Mouse (Mus musculus) midbrain, embryonic 15.5 days (tissue): Measurements from ENCODE around the gene Gse1. TPM values are rescaled to one million over a fixed set of nuclear protein-coding genes. Genes with fewer than 3 reads are reported as not detected.

Experiments
- ATAC-seq: fragments of 200-750 bp; cut with Nextera tagmentation; replicated peaks from 2 replicates; pipeline ENCODE4 v1.8.0; 2017; ENCODE audit warnings: moderate TSS enrichment
- H3K27ac ChIP-seq: fragments of 300-500 bp; sonication (generic); 2 replicates; pipeline ENCODE4 v1.5.1; 2015; ENCODE audit warnings: mild to moderate bottlenecking, inconsistent platforms
- H3K27me3 ChIP-seq: fragments of 300-500 bp; sonication (generic); replicated peaks from 2 replicates; pipeline ENCODE4 v1.6.1; 2015; ENCODE audit warnings: inconsistent platforms
- H3K36me3 ChIP-seq: fragments of 300-500 bp; sonication (generic); replicated peaks from 2 replicates; pipeline ENCODE4 v1.6.1; 2015; ENCODE audit warnings: inconsistent platforms
- H3K4me1 ChIP-seq: fragments of 300-500 bp; sonication (generic); 2 replicates; pipeline ENCODE4 v1.6.1; 2015; ENCODE audit warnings: inconsistent platforms
- H3K4me2 ChIP-seq: fragments of 300-500 bp; sonication (generic); 2 replicates; pipeline ENCODE4 v1.6.1; 2015; ENCODE audit warnings: inconsistent platforms, mild to moderate bottlenecking, moderate library complexity
- H3K4me3 ChIP-seq: fragments of 300-500 bp; sonication (generic); 2 replicates; pipeline ENCODE4 v1.5.1; 2015; ENCODE audit warnings: mild to moderate bottlenecking, inconsistent platforms
- H3K9ac ChIP-seq: fragments of 300-500 bp; sonication (generic); 2 replicates; pipeline ENCODE4 v1.6.1; 2015; ENCODE audit warnings: mild to moderate bottlenecking, inconsistent platforms
- H3K9me3 ChIP-seq: fragments of 300-500 bp; sonication (generic); 2 replicates; pipeline ENCODE4 v1.6.1; 2016; ENCODE audit warnings: inconsistent platforms
- WGBS: fragments of 180-500 bp; shearing (Covaris S2); methylation state at CpG from one replicate; pipeline ENCODE4 v1.1.7; 2015; ENCODE audit warnings: mixed read lengths; 5-methylcytosine and 5-hydroxymethylcytosine counted together
- polyA plus RNA-seq: library from polyadenylated mRNA; unstranded; fragments of >200 nt; fragmentation: Nextera tagmentation; extraction: Ambion mirVana; gene quantifications from 2 replicates; pipeline ENCODE4 v1.2.1, GENCODE M21; 2015

The Gse1 gene
- polyA plus RNA-seq, 1 experiment from 2014 or later, result 21.2 TPM

DNA sequence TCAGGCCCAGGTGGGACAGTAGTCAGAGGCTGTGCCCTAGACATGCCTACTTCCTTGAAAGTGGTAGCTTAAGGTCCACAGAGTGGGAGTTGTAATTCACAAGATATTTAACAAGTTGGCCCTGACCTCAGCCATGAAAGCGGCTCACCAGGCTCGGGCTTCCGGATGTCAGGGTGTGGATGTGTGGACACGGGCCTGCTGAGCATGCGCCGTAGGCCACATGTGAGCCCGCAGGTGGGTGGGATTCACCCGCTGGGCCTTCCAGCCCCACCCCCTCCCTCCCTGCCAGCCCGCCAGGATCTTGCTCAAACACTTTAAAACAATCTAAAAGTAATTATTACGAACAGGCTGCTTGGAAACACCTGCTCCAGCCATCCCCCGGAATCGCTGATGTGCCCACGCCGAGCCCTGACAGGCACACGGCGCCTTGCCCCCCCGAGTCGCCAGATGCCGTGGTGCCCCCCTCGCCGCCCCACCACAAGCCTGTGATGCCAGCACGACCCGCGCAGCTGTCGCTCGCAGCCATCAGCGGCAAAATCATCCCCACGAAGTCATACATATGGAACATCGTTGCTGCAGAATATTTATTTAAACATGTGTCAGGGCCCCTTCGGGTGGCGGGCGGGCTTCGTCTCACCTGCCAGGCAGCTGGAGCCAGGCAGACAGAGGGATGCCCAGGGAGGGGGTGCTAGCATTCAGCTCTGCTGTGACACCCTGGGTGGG lies 171.1 kb downstream of the Gse1 start:
- H3K9ac ChIP-seq, result peak overlapping the region; percentile 16; the same call in 1 of the 2 replicates
- peak overlapping the region; percentile 44 for H3K4me2 ChIP-seq
- H3K27me3 ChIP-seq, result no peaks in the 10 kb centered on the region
- H3K9me3 ChIP-seq, result no peaks in the 10 kb centered on the region
- peaks cover 42% of the 10 kb centered on the region for H3K4me1 ChIP-seq
- H3K27ac ChIP-seq, result peak overlapping the region; percentile 76
- no peaks in the 10 kb centered on the region for H3K36me3 ChIP-seq
- ATAC-seq, result peak; percentile 50
- H3K4me3 ChIP-seq, result peak overlapping the region; percentile 22; the same call in 1 of the 2 replicates
- 26% methylated on average over 33 of the region's 33 CpGs for WGBS

DNA sequence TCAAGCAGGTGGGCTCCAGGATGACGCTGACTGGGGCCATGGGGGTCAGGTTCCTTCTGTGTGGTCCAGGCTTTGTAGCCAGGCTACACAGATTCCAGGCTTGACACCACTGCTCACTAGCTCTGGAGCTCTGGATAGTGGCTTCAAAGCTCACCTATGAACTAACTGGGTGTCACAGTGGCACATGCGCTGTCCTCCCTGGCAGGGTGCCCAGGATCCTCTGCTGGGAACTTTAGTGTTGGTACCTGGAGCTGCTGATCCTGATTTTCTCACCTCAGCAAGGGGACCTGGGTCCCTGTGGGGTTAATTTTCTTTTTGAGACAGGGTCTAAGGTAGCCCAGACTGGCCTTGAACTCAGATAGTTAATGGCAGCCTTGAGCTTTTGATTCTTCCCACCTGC lies 173.0 kb downstream of the Gse1 start:
- H3K4me1 ChIP-seq, result peaks cover 42% of the 10 kb centered on the region
- H3K4me3 ChIP-seq, result no peak overlapping the region
- H3K4me2 ChIP-seq, result no peak overlapping the region
- no peaks in the 10 kb centered on the region for H3K9me3 ChIP-seq
- no peaks in the 10 kb centered on the region for H3K36me3 ChIP-seq
- H3K9ac ChIP-seq, result no peak overlapping the region
- no peak overlapping the region for H3K27ac ChIP-seq
- no peak for ATAC-seq
- no peaks in the 10 kb centered on the region for H3K27me3 ChIP-seq
- 89% methylated on average over 2 of the region's 2 CpGs for WGBS

DNA sequence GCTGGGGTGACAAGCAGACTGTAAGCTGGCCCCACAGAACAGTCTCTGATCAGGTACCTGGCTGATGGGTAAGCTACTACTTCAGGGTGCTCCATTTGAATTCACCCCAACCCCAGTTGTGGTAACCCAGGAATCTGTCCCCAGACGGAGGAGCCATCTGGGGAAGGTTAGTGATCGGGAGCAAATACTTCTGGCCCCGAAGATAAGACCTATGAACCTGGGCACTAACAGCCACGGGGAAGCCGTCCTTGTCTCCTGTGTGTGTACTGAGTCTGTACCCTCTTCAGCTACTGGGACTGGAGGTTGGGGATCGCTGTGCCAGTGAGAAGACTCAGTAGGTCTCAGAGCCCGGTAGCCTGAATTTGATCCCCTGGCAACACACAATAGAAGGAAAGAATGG lies 173.5 kb downstream of the Gse1 start:
- no peak overlapping the region for H3K9ac ChIP-seq
- no peak for ATAC-seq
- H3K4me1 ChIP-seq, result peaks cover 41% of the 10 kb centered on the region
- no peak overlapping the region for H3K4me2 ChIP-seq
- 89% methylated on average over 7 of the region's 7 CpGs for WGBS
- H3K36me3 ChIP-seq, result no peaks in the 10 kb centered on the region
- H3K27me3 ChIP-seq, result no peaks in the 10 kb centered on the region
- no peak overlapping the region for H3K4me3 ChIP-seq
- H3K27ac ChIP-seq, result no peak overlapping the region
- no peaks in the 10 kb centered on the region for H3K9me3 ChIP-seq

DNA sequence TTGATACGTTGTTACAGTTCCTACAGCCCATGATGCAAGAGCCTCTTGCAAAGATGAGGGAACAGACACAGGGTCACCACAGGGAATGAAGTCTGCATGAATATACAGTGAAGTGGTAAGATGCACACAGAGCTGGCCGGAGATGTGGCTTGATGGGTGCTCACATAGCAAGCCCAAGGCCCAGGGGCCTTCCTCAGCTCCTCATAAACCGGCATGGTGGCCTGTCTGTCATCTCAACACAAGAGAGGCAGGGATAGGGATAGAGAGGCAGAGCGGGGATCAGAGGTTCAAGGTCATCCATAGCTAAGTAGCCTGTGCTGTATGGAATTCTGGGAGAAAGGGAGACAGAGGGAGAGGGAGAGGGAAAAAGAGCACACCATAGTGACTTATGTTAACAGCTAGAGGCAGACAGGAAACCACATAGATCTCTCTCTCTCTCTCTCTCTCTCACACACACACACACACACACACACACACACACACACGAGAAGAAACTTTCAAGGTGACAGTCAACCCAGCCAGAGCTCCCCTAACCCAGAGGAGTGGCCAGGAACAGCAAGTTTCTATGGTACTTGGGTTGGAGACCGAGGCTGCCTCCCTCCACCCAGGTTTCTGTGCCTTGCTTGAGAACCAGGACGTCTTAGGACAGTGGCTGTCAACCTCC lies 175.5 kb downstream of the Gse1 start:
- Histone ChIP-seq H3K36me3 (no peaks in the 10 kb centered on the region), H3K27ac (no peak overlapping the region), H3K4me3 (no peak overlapping the region), H3K4me1 (peaks cover 35% of the 10 kb centered on the region), H3K9me3 (no peaks in the 10 kb centered on the region), H3K27me3 (no peaks in the 10 kb centered on the region), H3K9ac (no peak overlapping the region), H3K4me2 (no peak overlapping the region)
- ATAC-seq, result no peak
- WGBS, result 78% methylated on average over 7 of the region's 7 CpGs

DNA sequence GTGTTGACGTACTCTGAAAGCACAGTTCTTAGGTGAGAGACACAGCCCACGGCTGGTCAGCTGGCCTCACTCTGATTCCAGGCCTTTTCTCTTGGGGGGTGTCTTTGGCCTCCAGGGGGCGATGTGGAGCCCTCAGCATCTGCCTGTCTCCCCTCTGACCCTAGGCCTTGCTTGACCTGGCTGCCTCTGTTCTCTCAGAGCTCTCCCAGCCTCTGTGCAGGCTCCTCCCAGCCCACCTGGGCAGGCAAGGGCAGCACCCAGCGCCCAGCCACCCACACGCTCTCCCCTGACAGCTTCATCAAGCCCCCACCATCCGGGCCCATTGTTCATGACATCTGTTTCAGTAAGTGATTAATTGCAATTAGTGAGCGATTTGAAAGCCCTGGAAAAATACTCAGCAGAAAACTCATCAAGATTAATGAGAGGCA lies 176.4 kb downstream of the Gse1 start:
- no peak overlapping the region for H3K27ac ChIP-seq
- 36% methylated on average over 7 of the region's 7 CpGs for WGBS
- H3K36me3 ChIP-seq, result no peaks in the 10 kb centered on the region
- ATAC-seq, result no peak; the same call in 1 of the 2 replicates
- no peak overlapping the region for H3K4me3 ChIP-seq
- H3K27me3 ChIP-seq, result no peaks in the 10 kb centered on the region
- H3K9ac ChIP-seq, result no peak overlapping the region
- H3K4me1 ChIP-seq, result peaks cover 34% of the 10 kb centered on the region
- H3K9me3 ChIP-seq, result no peaks in the 10 kb centered on the region
- no peak overlapping the region for H3K4me2 ChIP-seq

DNA sequence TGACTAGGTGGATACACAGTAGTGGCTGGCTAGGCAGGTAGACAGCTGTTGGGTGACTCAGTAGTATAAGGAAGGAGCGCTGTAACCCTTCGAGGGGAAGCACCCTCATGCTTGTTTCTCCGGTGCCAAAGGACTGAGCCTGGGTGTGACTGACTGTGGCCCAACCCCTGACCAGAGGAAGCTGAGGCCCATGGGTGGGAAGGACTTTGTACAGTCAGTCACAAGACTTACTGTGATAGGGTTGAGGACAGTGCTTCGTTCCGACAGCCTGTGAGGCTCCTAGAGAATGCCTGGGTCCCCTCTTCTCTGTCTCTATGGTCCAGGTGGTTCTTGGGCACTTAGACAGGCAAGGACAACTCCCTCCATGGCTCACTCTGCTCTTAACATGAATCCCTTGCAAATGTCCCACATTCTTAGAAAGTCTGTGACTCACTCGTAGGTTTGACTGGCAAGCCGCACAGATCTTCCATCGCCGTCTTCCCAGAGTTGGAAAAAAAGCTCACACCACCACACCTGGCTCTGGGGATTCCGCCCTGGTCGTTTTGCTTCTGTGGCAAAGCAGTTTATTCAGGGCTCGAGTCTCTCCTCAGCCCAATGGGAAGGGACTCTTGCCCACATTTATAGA lies 177.9 kb downstream of the Gse1 start:
- Histone ChIP-seq H3K4me3 (no peak overlapping the region), H3K4me1 (peaks cover 39% of the 10 kb centered on the region), H3K27me3 (no peaks in the 10 kb centered on the region), H3K36me3 (no peaks in the 10 kb centered on the region), H3K4me2 (no peak overlapping the region), H3K9me3 (no peaks in the 10 kb centered on the region), H3K9ac (no peak overlapping the region), H3K27ac (no peak overlapping the region)
- ATAC-seq, result no peak
- whole genome bisulfite sequencing, result 90% methylated on average over 12 of the region's 12 CpGs

DNA sequence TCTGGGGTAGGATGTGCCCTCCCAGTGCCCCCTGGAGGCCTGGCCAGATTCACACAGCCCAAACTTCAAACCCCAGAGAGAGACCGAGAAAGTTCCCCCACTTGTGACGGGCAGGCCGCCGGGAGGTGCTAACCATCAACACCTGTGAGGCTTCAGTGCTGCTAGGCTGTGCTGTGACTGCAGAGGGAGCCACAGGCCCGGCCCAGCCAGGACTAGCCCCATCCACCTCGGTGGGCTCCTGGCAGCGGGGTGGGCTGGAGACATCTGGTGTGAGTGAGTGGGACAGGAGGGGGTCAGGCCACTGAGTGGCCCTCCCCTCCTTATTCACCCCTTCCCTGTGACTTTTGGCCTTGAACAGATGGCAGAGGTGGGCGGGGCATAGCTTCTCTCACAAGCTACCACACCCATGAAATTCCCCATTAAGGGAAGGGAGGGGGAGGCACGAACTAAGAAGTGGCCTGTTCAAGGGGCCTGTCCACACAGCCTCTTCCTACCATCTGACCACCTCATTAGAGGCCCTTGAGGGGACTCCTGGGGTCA lies 179.5 kb downstream of the Gse1 start:
- H3K27me3 ChIP-seq, result no peaks in the 10 kb centered on the region
- H3K4me1 ChIP-seq, result peaks cover 55% of the 10 kb centered on the region
- 12% methylated on average over 8 of the region's 9 CpGs for WGBS
- H3K36me3 ChIP-seq, result no peaks in the 10 kb centered on the region
- H3K9ac ChIP-seq, result no peak overlapping the region
- H3K4me2 ChIP-seq, result no peak overlapping the region
- ATAC-seq, result no peak
- 0 out of 2 replicates have a peak overlapping the region, but pooled peaks have one; percentile 41 for H3K27ac ChIP-seq
- H3K4me3 ChIP-seq, result no peak overlapping the region
- H3K9me3 ChIP-seq, result no peaks in the 10 kb centered on the region

DNA sequence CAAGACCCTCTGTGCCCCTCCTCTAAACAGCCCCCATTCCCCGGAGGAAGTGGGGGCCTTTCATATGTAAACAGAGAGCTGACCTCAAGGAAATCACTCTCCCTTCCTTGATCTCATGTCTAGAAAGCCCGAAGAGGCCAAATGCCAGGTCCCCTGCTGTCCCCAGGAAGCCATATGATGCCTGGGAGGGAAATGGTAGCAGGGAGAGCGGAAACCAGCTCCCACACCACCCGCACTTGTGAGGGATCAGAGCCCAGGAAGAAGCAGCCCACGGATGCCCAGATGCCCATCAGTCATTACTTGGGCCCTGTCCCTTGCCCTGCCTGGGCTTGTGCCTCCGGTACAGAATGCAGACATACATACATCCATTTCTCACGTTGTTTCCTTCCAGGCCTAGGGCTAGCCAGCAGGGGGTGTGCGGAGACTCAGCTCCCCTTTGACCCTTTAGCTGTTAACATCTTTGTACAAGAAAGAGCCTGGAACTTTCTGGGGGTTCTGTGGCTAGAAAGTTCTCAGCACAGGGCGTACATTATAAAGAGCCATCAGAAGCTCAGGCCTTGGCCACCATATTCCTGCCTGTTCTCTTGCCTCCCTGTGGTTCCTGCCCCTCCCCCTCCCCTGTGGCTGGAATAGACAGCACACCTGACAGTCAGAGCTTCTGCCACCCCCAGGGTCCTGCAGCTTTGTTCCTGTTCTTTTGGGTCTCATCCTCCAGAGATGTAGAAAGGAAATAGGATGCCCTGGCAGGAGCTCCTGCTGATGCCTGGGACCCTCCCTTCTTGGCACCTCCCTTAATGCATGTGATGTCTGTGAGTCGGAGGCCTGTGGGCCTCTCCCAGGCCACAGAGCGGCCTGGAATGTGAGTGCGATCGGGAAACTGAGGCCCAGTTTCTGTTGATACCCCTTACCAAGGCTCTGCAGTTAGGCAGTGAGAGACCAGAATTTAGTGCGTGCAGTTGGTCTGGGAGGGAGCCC lies 180.3 kb downstream of the Gse1 start:
- Histone ChIP-seq H3K27ac (peak overlapping the region; percentile 41), H3K4me2 (no peak overlapping the region), H3K9ac (no peak overlapping the region), H3K27me3 (no peaks in the 10 kb centered on the region), H3K36me3 (no peaks in the 10 kb centered on the region), H3K4me3 (no peak overlapping the region), H3K4me1 (peaks cover 63% of the 10 kb centered on the region), H3K9me3 (no peaks in the 10 kb centered on the region)
- 45% methylated on average over 14 of the region's 14 CpGs for WGBS
- no peak for ATAC-seq

DNA sequence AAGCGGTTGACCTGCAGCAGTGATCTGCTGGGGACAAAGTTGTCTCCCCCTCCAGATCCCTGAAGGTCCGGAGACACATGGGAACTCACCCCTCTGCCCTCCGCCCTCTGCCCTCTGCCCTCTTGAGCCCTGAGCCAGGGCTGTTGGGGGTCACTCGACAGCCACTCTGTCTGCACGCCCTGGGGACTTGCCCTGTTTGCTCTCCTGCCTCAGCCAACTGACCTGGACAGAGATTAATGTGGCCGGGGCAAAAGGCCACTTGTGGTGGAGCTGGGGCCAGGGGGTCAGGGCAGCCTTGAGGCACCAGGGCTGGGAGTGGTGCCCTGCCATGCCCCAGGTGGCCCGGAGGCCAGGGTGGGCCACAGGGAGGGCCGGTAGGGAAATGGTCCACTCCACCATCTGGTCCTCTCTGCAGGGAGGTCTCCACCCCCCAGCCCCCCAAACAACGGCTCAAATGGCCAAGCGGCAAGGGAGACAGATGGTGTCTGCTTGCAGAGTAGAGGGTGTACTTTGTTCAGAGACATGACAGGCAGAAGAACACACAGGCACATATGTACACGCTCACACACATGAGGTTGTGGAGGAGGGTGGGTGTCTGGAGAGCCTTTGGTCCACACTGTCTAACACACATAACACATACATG lies 181.2 kb downstream of the Gse1 start:
- no peaks in the 10 kb centered on the region for H3K9me3 ChIP-seq
- 38% methylated on average over 11 of the region's 11 CpGs for WGBS
- peaks cover 67% of the 10 kb centered on the region for H3K4me1 ChIP-seq
- H3K9ac ChIP-seq, result no peak overlapping the region
- H3K36me3 ChIP-seq, result no peaks in the 10 kb centered on the region
- no peak overlapping the region for H3K4me3 ChIP-seq
- no peak for ATAC-seq
- no peak overlapping the region for H3K4me2 ChIP-seq
- H3K27ac ChIP-seq, result no peak overlapping the region
- H3K27me3 ChIP-seq, result no peaks in the 10 kb centered on the region

DNA sequence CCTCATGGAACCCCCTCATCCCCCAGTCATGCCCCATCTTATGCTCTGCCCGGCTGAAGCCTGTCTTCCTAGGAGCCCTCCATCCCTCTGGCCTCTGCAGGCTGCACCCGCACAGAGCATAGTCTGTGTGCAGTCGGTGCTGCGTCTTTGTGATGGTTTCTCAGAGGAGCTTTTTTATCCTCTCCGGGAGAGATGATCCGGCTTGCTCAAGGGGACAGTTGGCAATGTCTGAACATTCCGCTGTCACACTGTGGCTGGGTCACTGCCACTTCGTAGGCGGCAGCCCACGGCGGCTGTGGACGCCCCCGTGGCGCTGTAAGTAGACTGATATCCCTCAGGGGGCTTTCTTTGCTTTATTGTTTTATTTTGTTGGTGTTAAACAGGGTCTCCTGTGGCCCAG lies 182.8 kb downstream of the Gse1 start:
- H3K9ac ChIP-seq, result no peak overlapping the region
- WGBS, result 20% methylated on average over 14 of the region's 14 CpGs

DNA sequence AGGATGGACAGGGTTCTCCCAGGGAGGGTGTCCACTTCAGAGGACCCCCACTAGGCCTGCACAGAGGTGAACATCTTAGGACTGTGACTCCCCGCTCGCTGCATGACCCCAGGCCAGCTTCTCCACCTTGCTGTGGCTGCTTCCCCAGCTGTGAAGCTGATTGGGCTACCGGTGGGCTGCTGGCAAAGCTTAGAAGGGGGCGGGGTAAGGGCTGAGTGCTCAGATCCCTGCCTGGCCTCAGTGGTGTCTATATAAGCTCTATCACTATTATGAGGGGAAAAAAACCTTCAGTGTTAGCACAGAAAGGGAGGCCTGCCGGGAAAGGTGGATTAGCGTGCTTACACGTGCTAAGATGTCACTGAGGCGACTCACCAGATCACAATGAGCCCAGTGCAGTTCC lies 183.6 kb downstream of the Gse1 start:
- no peak for ATAC-seq
- no peak overlapping the region for H3K4me2 ChIP-seq

More for the DNA sequence above, 182.8 kb downstream of the Gse1 start:
- Histone ChIP-seq H3K36me3 (no peaks in the 10 kb centered on the region), H3K4me3 (no peak overlapping the region), H3K4me1 (peaks cover 74% of the 10 kb centered on the region), H3K27me3 (no peaks in the 10 kb centered on the region), H3K4me2 (no peak overlapping the region), H3K27ac (peak overlapping the region; percentile 27), H3K9me3 (no peaks in the 10 kb centered on the region)
- no peak for ATAC-seq

More for the DNA sequence above, 183.6 kb downstream of the Gse1 start:
- Histone ChIP-seq H3K4me1 (peaks cover 82% of the 10 kb centered on the region), H3K9ac (no peak overlapping the region), H3K27ac (no peak overlapping the region), H3K36me3 (no peaks in the 10 kb centered on the region), H3K9me3 (no peaks in the 10 kb centered on the region), H3K27me3 (no peaks in the 10 kb centered on the region), H3K4me3 (no peak overlapping the region)
- 19% methylated on average over 8 of the region's 8 CpGs for WGBS
